Mouse (Mus musculus) heart, embryonic 15.5 days (tissue): Measurements from ENCODE around the gene Srsf4. TPM values are rescaled to one million over a fixed set of nuclear protein-coding genes. Genes with fewer than 3 reads are reported as not detected.
A peak's percentile ranks its signal among the peaks of the same experiment; 100 is the strongest.

Experiments
- ATAC-seq: fragments of 200-750 bp; cut with Nextera tagmentation; replicated peaks from 2 replicates; pipeline ENCODE4 v1.8.0; 2017; ENCODE audit warnings: low read depth, moderate TSS enrichment; ENCODE audit not compliant: insufficient number of reproducible peaks, insufficient read depth, low FRiP score
- H3K27ac ChIP-seq: fragments of 300-500 bp; sonication (generic); 2 replicates; pipeline ENCODE4 v1.5.1; 2015; ENCODE audit warnings: mild to moderate bottlenecking, inconsistent platforms
- H3K27me3 ChIP-seq: fragments of 300-500 bp; sonication (generic); 2 replicates; pipeline ENCODE4 v1.6.1; 2015; ENCODE audit warnings: inconsistent platforms
- H3K36me3 ChIP-seq: fragments of 300-500 bp; sonication (generic); 2 replicates; pipeline ENCODE4 v1.6.1; 2015; ENCODE audit warnings: mild to moderate bottlenecking, inconsistent platforms
- H3K4me1 ChIP-seq: fragments of 300-500 bp; sonication (generic); replicated peaks from 2 replicates; pipeline ENCODE4 v1.6.1; 2015; ENCODE audit warnings: inconsistent platforms
- H3K4me2 ChIP-seq: fragments of 300-500 bp; sonication (generic); 2 replicates; pipeline ENCODE4 v1.6.1; 2015; ENCODE audit warnings: inconsistent platforms, mild to moderate bottlenecking, moderate library complexity
- H3K4me3 ChIP-seq: fragments of 300-500 bp; sonication (generic); 2 replicates; pipeline ENCODE4 v1.5.1; 2015; ENCODE audit warnings: mild to moderate bottlenecking, inconsistent platforms
- H3K9ac ChIP-seq: fragments of 300-500 bp; sonication (generic); 2 replicates; pipeline ENCODE4 v1.6.1; 2015; ENCODE audit warnings: mild to moderate bottlenecking, inconsistent platforms
- H3K9me3 ChIP-seq: fragments of 300-500 bp; sonication (generic); replicated peaks from 2 replicates; pipeline ENCODE4 v1.6.1; 2016; ENCODE audit warnings: inconsistent platforms
- WGBS: fragments of 180-500 bp; shearing (Covaris S2); methylation state at CpG from one replicate; pipeline ENCODE4 v1.1.7; 2015; ENCODE audit warnings: mixed read lengths; 5-methylcytosine and 5-hydroxymethylcytosine counted together
- polyA plus RNA-seq: library from polyadenylated mRNA; unstranded; fragments of >200 nt; fragmentation: Nextera tagmentation; extraction: Ambion mirVana; gene quantifications from 2 replicates; pipeline ENCODE4 v1.2.1, GENCODE M21; 2015

The Srsf4 gene
- polyA plus RNA-seq, 1 experiment from 2014 or later: 64.8 TPM

GRCm38 (mm10) chr4:131899180-131899554 is 25.8 kb downstream of the Srsf4 start:
- Histone ChIP-seq H3K36me3 (peaks cover 65% of the 10 kb centered on the region), H3K9me3 (no peaks in the 10 kb centered on the region), H3K9ac (no peak overlapping the region), H3K4me1 (peaks cover 4% of the 10 kb centered on the region; the same call in 1 of the 2 replicates), H3K4me3 (no peak overlapping the region), H3K4me2 (no peak overlapping the region), H3K27ac (0 out of 2 replicates have a peak overlapping the region, but pooled peaks have one; percentile 18), H3K27me3 (no peaks in the 10 kb centered on the region)
- ATAC-seq: no peak
- WGBS: 55% methylated on average over 6 of the region's 6 CpGs

GRCm38 (mm10) chr4:131901090-131901489 is 27.7 kb downstream of the Srsf4 start:
- H3K36me3 ChIP-seq: peaks cover 61% of the 10 kb centered on the region
- H3K9me3 ChIP-seq: no peaks in the 10 kb centered on the region
- H3K27ac ChIP-seq: no peak overlapping the region
- ATAC-seq: no peak
- H3K27me3 ChIP-seq: no peaks in the 10 kb centered on the region
- WGBS: 92% methylated on average over 15 of the region's 15 CpGs
- H3K4me1 ChIP-seq: peaks cover 4% of the 10 kb centered on the region; the same call in 1 of the 2 replicates
- H3K4me3 ChIP-seq: no peak overlapping the region
- H3K4me2 ChIP-seq: no peak overlapping the region
- H3K9ac ChIP-seq: no peak overlapping the region

GRCm38 (mm10) chr4:131904478-131904877 is 31.1 kb downstream of the Srsf4 start:
- no peaks in the 10 kb centered on the region for H3K27me3 ChIP-seq
- WGBS: 52% methylated on average over 8 of the region's 8 CpGs
- H3K27ac ChIP-seq: no peak overlapping the region
- H3K9me3 ChIP-seq: no peaks in the 10 kb centered on the region
- H3K4me1 ChIP-seq: no peaks in the 10 kb centered on the region
- H3K9ac ChIP-seq: no peak overlapping the region
- ATAC-seq: no peak
- no peak overlapping the region for H3K4me3 ChIP-seq
- H3K4me2 ChIP-seq: no peak overlapping the region
- H3K36me3 ChIP-seq: peaks cover 38% of the 10 kb centered on the region

- H3K36me3 ChIP-seq: peaks cover 19% of the 10 kb centered on the region
- H3K4me1 ChIP-seq: peaks cover 12% of the 10 kb centered on the region
- H3K4me3 ChIP-seq: no peak overlapping the region
- no peaks in the 10 kb centered on the region for H3K9me3 ChIP-seq
- no peaks in the 10 kb centered on the region for H3K27me3 ChIP-seq
- H3K27ac ChIP-seq: no peak overlapping the region
- no peak overlapping the region for H3K9ac ChIP-seq
- no peak for ATAC-seq
- no peak overlapping the region for H3K4me2 ChIP-seq
- 45% methylated on average over 6 of the region's 6 CpGs for WGBS
These were observed 33.0 kb downstream of the Srsf4 start for GRCm38 (mm10) chr4:131906423-131906822.

GRCm38 (mm10) chr4:131907912-131908311 is 34.5 kb downstream of the Srsf4 start:
- no peak for ATAC-seq
- Histone ChIP-seq H3K9ac (no peak overlapping the region), H3K4me1 (peaks cover 14% of the 10 kb centered on the region), H3K36me3 (peaks cover 6% of the 10 kb centered on the region; the same call in 1 of the 2 replicates), H3K4me3 (no peak overlapping the region), H3K27ac (no peak overlapping the region), H3K9me3 (no peaks in the 10 kb centered on the region), H3K4me2 (no peak overlapping the region), H3K27me3 (peaks cover 12% of the 10 kb centered on the region)
- WGBS: 96% methylated on average over 3 of the region's 3 CpGs

GRCm38 (mm10) chr4:131910237-131910994 is 37.0 kb downstream of the Srsf4 start:
- H3K4me1 ChIP-seq: peaks cover 29% of the 10 kb centered on the region
- H3K27ac ChIP-seq: 0 out of 2 replicates have a peak overlapping the region, but pooled peaks have one; percentile 33
- H3K36me3 ChIP-seq: peaks cover 4% of the 10 kb centered on the region; the same call in 1 of the 2 replicates
- no peak; the same call in 1 of the 2 replicates for ATAC-seq
- WGBS: 7% methylated on average over 18 of the region's 21 CpGs
- H3K9me3 ChIP-seq: no peaks in the 10 kb centered on the region
- peak overlapping the region; percentile 45 for H3K4me2 ChIP-seq
- peak overlapping the region; percentile 11; the same call in 1 of the 2 replicates for H3K9ac ChIP-seq
- H3K27me3 ChIP-seq: peaks cover 25% of the 10 kb centered on the region
- H3K4me3 ChIP-seq: peak overlapping the region; percentile 9

GRCm38 (mm10) chr4:131911521-131911920 is 38.1 kb downstream of the Srsf4 start:
- Histone ChIP-seq H3K4me1 (peaks cover 39% of the 10 kb centered on the region), H3K4me3 (no peak overlapping the region), H3K36me3 (no peaks in the 10 kb centered on the region), H3K4me2 (no peak overlapping the region), H3K9me3 (no peaks in the 10 kb centered on the region), H3K27me3 (peaks cover 34% of the 10 kb centered on the region), H3K27ac (no peak overlapping the region), H3K9ac (no peak overlapping the region)
- ATAC-seq: no peak
- 60% methylated on average over 3 of the region's 5 CpGs for WGBS

- no peak overlapping the region for H3K4me2 ChIP-seq
- H3K4me1 ChIP-seq: peaks cover 46% of the 10 kb centered on the region
- WGBS: 63% methylated on average over 10 of the region's 10 CpGs
- no peak overlapping the region for H3K27ac ChIP-seq
- H3K27me3 ChIP-seq: peaks cover 34% of the 10 kb centered on the region
- no peak overlapping the region for H3K9ac ChIP-seq
- ATAC-seq: no peak
- no peaks in the 10 kb centered on the region for H3K9me3 ChIP-seq
- H3K4me3 ChIP-seq: no peak overlapping the region
- H3K36me3 ChIP-seq: no peaks in the 10 kb centered on the region
These were observed 40.1 kb downstream of the Srsf4 start for GRCm38 (mm10) chr4:131913526-131913925.

- WGBS: 30% methylated on average over 9 of the region's 9 CpGs
- Histone ChIP-seq H3K27ac (no peak overlapping the region), H3K4me1 (peaks cover 52% of the 10 kb centered on the region), H3K4me2 (no peak overlapping the region), H3K27me3 (peaks cover 34% of the 10 kb centered on the region), H3K9me3 (no peaks in the 10 kb centered on the region), H3K36me3 (no peaks in the 10 kb centered on the region), H3K9ac (no peak overlapping the region), H3K4me3 (no peak overlapping the region)
- no peak for ATAC-seq
These were observed 40.7 kb downstream of the Srsf4 start for GRCm38 (mm10) chr4:131914046-131914643.

- 5% methylated on average over 31 of the region's 31 CpGs for WGBS
These were observed 41.6 kb downstream of the Srsf4 start for GRCm38 (mm10) chr4:131914891-131915469.

GRCm38 (mm10) chr4:131915821-131916328 is 42.5 kb downstream of the Srsf4 start:
- Histone ChIP-seq H3K27ac (no peak overlapping the region), H3K4me1 (peaks cover 61% of the 10 kb centered on the region), H3K27me3 (peaks cover 34% of the 10 kb centered on the region), H3K9me3 (no peaks in the 10 kb centered on the region), H3K9ac (no peak overlapping the region), H3K36me3 (no peaks in the 10 kb centered on the region), H3K4me2 (peak overlapping the region; percentile 60), H3K4me3 (no peak overlapping the region)
- WGBS: 36% methylated on average over 13 of the region's 13 CpGs
- ATAC-seq: no peak

More at GRCm38 (mm10) chr4:131914891-131915469, 41.6 kb downstream of the Srsf4 start:
- no peak for ATAC-seq
- H3K36me3 ChIP-seq: no peaks in the 10 kb centered on the region
- H3K27ac ChIP-seq: no peak overlapping the region
- peaks cover 34% of the 10 kb centered on the region for H3K27me3 ChIP-seq
- H3K9ac ChIP-seq: peak overlapping the region; percentile 0; the same call in 1 of the 2 replicates
- no peaks in the 10 kb centered on the region for H3K9me3 ChIP-seq
- peak overlapping the region; percentile 60 for H3K4me2 ChIP-seq
- H3K4me3 ChIP-seq: peak overlapping the region; percentile 34
- H3K4me1 ChIP-seq: peaks cover 60% of the 10 kb centered on the region
